Mouse (Mus musculus) frontal cortex, adult 2 months (tissue): ENCODE measurements around the gene Spn. TPM values are rescaled to one million over a fixed set of nuclear protein-coding genes. Genes with fewer than 3 reads are reported as not detected.
A peak's percentile ranks its signal among the peaks of the same experiment; 100 is the strongest.
"Not testable (repeated sequence)": the region's sequence is repeated elsewhere in the genome, so short reads cannot be mapped to it uniquely, and the experiment has no call there.

ENCODE experiments used
- DNase-seq, 2 experiments: peaks; one replicate each; pipeline ENCODE4 v3.0.0; 2022; ENCODE audit warnings: low spot score in 1 of 2; ENCODE audit errors: extremely low spot score in 1 of 2
- polyA plus RNA-seq: library from polyadenylated mRNA; depleted of rRNA; stranded (reverse); fragments of >200 nt; gene quantifications from 2 replicates; pipeline ENCODE4 v1.2.3, GENCODE M21; 2012

The Spn gene
- polyA plus RNA-seq, 1 experiment: 0.16 TPM

GRCm38 (mm10) chr7:127111461-127111860, 26.2 kb downstream of the Spn start:
- peak in 1 of 2 experiments; percentile 67 for DNase-seq

GRCm38 (mm10) chr7:127110239-127111007, 27.2 kb downstream of the Spn start:
- DNase-seq: peak; percentile 51 to 88

GRCm38 (mm10) chr7:127105551-127105950, 32.1 kb downstream of the Spn start:
- DNase-seq: no peak

- peak; percentile 44 to 94 for DNase-seq
These were observed 32.9 kb downstream of the Spn start for GRCm38 (mm10) chr7:127104560-127105332.

GRCm38 (mm10) chr7:127103960-127104359, 33.7 kb downstream of the Spn start:
- DNase-seq: no peak

GRCm38 (mm10) chr7:127102148-127102547, 35.5 kb downstream of the Spn start:
- no peak for DNase-seq

- no peak for DNase-seq
These were observed 36.1 kb downstream of the Spn start for GRCm38 (mm10) chr7:127101451-127102016.

GRCm38 (mm10) chr7:127099528-127099927, 38.1 kb downstream of the Spn start:
- DNase-seq: no peak

GRCm38 (mm10) chr7:127098950-127099349, 38.7 kb downstream of the Spn start:
- no peak for DNase-seq

GRCm38 (mm10) chr7:127098521-127098920, 39.1 kb downstream of the Spn start:
- DNase-seq: no peak

- DNase-seq: no peak
These were observed 41.2 kb downstream of the Spn start for GRCm38 (mm10) chr7:127096456-127096855.

GRCm38 (mm10) chr7:127093914-127094313, 43.7 kb downstream of the Spn start:
- no peak for DNase-seq

GRCm38 (mm10) chr7:127091114-127091896, 46.3 kb downstream of the Spn start, which contains the start of gene AI467606:
TSS of gene AI467606 (plus strand) at chr7:127091359.
- no peak for DNase-seq

GRCm38 (mm10) chr7:127090154-127091113, 47.2 kb downstream of the Spn start:
- no peak for DNase-seq

- DNase-seq: no peak
These were observed 48.5 kb downstream of the Spn start for GRCm38 (mm10) chr7:127088901-127089845.

GRCm38 (mm10) chr7:127088083-127088482, 49.5 kb downstream of the Spn start:
- DNase-seq: no peak

GRCm38 (mm10) chr7:127087278-127088010, 50.2 kb downstream of the Spn start, which contains the start of gene Zg16:
TSS of gene Zg16 (minus strand) at chr7:127087328.
- not testable (repeated sequence) for DNase-seq

- not testable (repeated sequence) for DNase-seq
These were observed 51.9 kb downstream of the Spn start for GRCm38 (mm10) chr7:127085751-127086150.
